Mouse (Mus musculus) adrenal gland, adult 2 months (tissue): Measurements from ENCODE around the gene Npc1l1. TPM values are rescaled to one million over a fixed set of nuclear protein-coding genes. Genes with fewer than 3 reads are reported as not detected.

ENCODE experiments used
- DNase-seq: peaks from one replicate; pipeline ENCODE4 v3.0.0; 2021
- polyA plus RNA-seq: library from polyadenylated mRNA; depleted of rRNA; stranded (reverse); fragments of >200 nt; gene quantifications from 2 replicates; pipeline ENCODE4 v1.2.3, GENCODE M21; 2012; rRNA removed
- total RNA-seq, 2 experiments: library from RNA; stranded (reverse); gene quantifications; 2 replicates each; pipeline ENCODE4 v1.2.3; 2021

The Npc1l1 gene
- total and polyA plus RNA-seq, 3 experiments, result 0.18 TPM; not detected in 2

DNA sequence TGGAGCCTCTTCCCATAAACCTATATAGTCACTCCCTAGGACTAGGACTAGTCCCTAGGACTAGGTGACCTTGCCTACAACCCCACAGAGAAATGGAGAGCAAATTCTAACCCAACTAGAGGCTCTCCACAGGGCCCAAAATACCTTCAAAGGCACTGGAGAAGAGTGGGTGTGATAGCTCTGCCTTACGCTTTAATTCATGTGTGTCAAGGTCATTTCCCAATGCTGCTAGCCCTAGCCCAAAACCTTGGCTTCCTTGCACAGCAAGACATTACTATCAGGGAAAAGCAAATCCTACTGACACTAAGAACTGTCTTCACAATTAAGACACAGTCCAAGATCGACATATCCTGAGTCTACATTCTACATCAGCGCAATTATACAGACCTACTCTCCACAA lies 66.9 kb downstream of the Npc1l1 start:
- peak; percentile 30 for DNase-seq

- DNase-seq, result no peak
Observed at GRCm38 (mm10) chr11:6161549-6161948, 68.4 kb downstream of the Npc1l1 start.

Other genes starting within 250 kb of the Npc1l1 start
- 10 to 100 TPM; 11.1 to 16.2 TPM for gene Camk2b, start 163.8 kb downstream of the Npc1l1 start, total RNA-seq
- 10.2 and 12.0 TPM in 2 replicates for gene Camk2b, start 163.8 kb downstream of the Npc1l1 start, polyA plus RNA-seq
- gene A730071L15Rik, start 30.1 kb downstream of the Npc1l1 start, total RNA-seq, result under 1 TPM; 0.23 to 0.35 TPM
- not detected in 2 replicates for gene A730071L15Rik, start 30.1 kb downstream of the Npc1l1 start, polyA plus RNA-seq
- gene Nudcd3, start 29.7 kb downstream of the Npc1l1 start, total RNA-seq, result 10 to 100 TPM; 51.3 to 69.0 TPM
- 34.2 and 37.5 TPM in 2 replicates for gene Nudcd3, start 29.7 kb downstream of the Npc1l1 start, polyA plus RNA-seq
- gene Ddx56, start 37.6 kb upstream of the Npc1l1 start, total RNA-seq, result 10 to 100 TPM; 44.9 to 51.8 TPM
- gene Ddx56, start 37.6 kb upstream of the Npc1l1 start, polyA plus RNA-seq, result 23.7 and 27.6 TPM in 2 replicates
- 100 to 1,000 TPM; 113 to 118 TPM for gene Tmed4, start 44.7 kb upstream of the Npc1l1 start, total RNA-seq
- gene Tmed4, start 44.7 kb upstream of the Npc1l1 start, polyA plus RNA-seq, result 116 and 154 TPM in 2 replicates
- 100 to 1,000 TPM; 601 to 682 TPM for gene Ogdh, start 61.5 kb upstream of the Npc1l1 start, total RNA-seq
- gene Ogdh, start 61.5 kb upstream of the Npc1l1 start, polyA plus RNA-seq, result 227 and 333 TPM in 2 replicates
- gene Zmiz2, start 158.9 kb upstream of the Npc1l1 start, total RNA-seq, result 10 to 100 TPM; 50.5 to 52.8 TPM
- 71.1 and 85.0 TPM in 2 replicates for gene Zmiz2, start 158.9 kb upstream of the Npc1l1 start, polyA plus RNA-seq
- 1,000 to 10,000 TPM; 1,264 to 1,797 TPM for gene Ppia, start 185.3 kb upstream of the Npc1l1 start, total RNA-seq
- 237 and 265 TPM in 2 replicates for gene Ppia, start 185.3 kb upstream of the Npc1l1 start, polyA plus RNA-seq
- gene H2afv, start 214.3 kb upstream of the Npc1l1 start, total RNA-seq, result 10 to 100 TPM; 39.2 to 86.1 TPM
- 15.0 and 17.4 TPM in 2 replicates for gene H2afv, start 214.3 kb upstream of the Npc1l1 start, polyA plus RNA-seq
- 10 to 100 TPM; 48.9 to 58.7 TPM for gene Purb, start 245.8 kb upstream of the Npc1l1 start, total RNA-seq
- 10.1 and 11.0 TPM in 2 replicates for gene Purb, start 245.8 kb upstream of the Npc1l1 start, polyA plus RNA-seq